Mouse (Mus musculus) ES-Bruce4 (cell line): ENCODE measurements around the gene Nsun5.

Experiments
- CTCF ChIP-seq: IDR thresholded peaks from one replicate; pipeline ENCODE4 v1.8.1; 2011; ENCODE audit warnings: low read depth, low read length
- EP300 ChIP-seq: IDR thresholded peaks from 2 replicates; pipeline ENCODE4 v1.6.1; 2011; ENCODE audit warnings: low read depth, low read length; ENCODE audit not compliant: insufficient read depth
- POLR2A ChIP-seq: IDR thresholded peaks from one replicate; pipeline ENCODE4 v1.8.1; 2011; ENCODE audit warnings: low read length; ENCODE audit not compliant: insufficient read depth

DNA sequence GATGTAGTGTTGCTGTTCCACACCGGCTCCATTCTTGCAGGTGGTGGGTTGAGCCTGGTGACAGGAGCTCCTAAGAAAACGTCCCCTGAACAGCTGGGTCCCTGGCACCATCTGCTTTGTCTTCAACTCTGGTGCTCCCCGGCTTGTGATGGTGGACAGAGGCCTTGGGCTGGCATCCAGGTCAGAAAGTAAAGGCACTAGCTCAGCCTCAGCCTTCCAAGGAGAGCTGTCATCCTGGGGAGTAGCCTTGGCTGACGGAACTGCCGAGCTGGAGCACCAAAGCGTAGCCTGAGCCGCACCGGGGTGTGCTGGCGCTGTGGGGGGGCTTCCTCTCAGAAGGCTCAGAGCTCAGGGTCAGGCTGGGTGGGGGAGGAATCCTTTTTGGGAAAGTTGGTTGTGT is 40.5 kb downstream of the Nsun5 start:
- no peak for TF ChIP-seq CTCF
- no peak for TF ChIP-seq POLR2A
- TF ChIP-seq EP300 = no peak
